Mouse (Mus musculus) CH12.LX (cell line): Measurements from ENCODE around the gene Gprc6a.

Source experiments
- CHD1 ChIP-seq: IDR thresholded peaks from 2 replicates; pipeline ENCODE4 v1.6.1; 2012; ENCODE audit warnings: low read depth, low read length, improper control_type of control experiment, inconsistent platforms
- CTCF ChIP-seq, 2 experiments: IDR thresholded peaks in 1 of 2; conservative IDR thresholded peaks in 1 of 2; 2 replicates each; pipeline ENCODE4 v1.5.1; 2011 to 2012; ENCODE audit warnings: low read depth in 2 of 2, low read length in 2 of 2, improper control_type of control experiment in 1 of 2, inconsistent platforms in 1 of 2, mild to moderate bottlenecking in 1 of 2, moderate library complexity in 1 of 2
- E2F4 ChIP-seq: IDR thresholded peaks from 2 replicates; pipeline ENCODE4 v1.6.1; 2011; ENCODE audit warnings: low read depth, low read length, improper control_type of control experiment; ENCODE audit not compliant: insufficient replicate concordance
- EP300 ChIP-seq: IDR thresholded peaks from 2 replicates; pipeline ENCODE4 v1.6.1; 2011; ENCODE audit warnings: low read length, improper control_type of control experiment
- MAX ChIP-seq: IDR thresholded peaks from 2 replicates; pipeline ENCODE4 v1.6.1; 2011; ENCODE audit warnings: low read length, improper control_type of control experiment
- MAZ ChIP-seq: IDR thresholded peaks from 2 replicates; pipeline ENCODE4 v1.6.1; 2012; ENCODE audit warnings: low read depth, mild to moderate bottlenecking, inconsistent platforms, low read length, improper control_type of control experiment, moderate library complexity
- NRF1 ChIP-seq: IDR thresholded peaks from 2 replicates; pipeline ENCODE4 v1.6.1; 2014; ENCODE audit warnings: low read depth, mild to moderate bottlenecking, inconsistent platforms, low read length, improper control_type of control experiment, moderate library complexity
- POLR2A ChIP-seq: IDR thresholded peaks from 2 replicates; pipeline ENCODE4 v1.6.1; 2011; ENCODE audit warnings: low read depth, mild to moderate bottlenecking, improper control_type of control experiment, low read length
- SIN3A ChIP-seq: IDR thresholded peaks from 2 replicates; pipeline ENCODE4 v1.6.1; 2012; ENCODE audit warnings: low read length, improper control_type of control experiment, inconsistent platforms

GRCm38 (mm10) chr10:51613421-51613820 is 17.8 kb downstream of the Gprc6a start:
- TF ChIP-seq CHD1 (no peak), POLR2A (no peak), E2F4 (no peak), MAX (no peak), MAZ (no peak), CTCF (conservative IDR thresholded peaks at IDR 0.05 in 1 of 2, IDR thresholded peaks at IDR 0.05 in 1 of 2; ENCODE audit: low read depth in 2 of 2, low read length in 2 of 2) (no peak), NRF1 (no peak), SIN3A (no peak), EP300 (no peak)
